Mouse (Mus musculus) CH12.LX (cell line): ENCODE data around the gene Smoc1. TPM values are rescaled to one million over a fixed set of nuclear protein-coding genes. Genes with fewer than 3 reads are reported as not detected.

ENCODE experiments used
- DNase-seq: peaks from one replicate; pipeline ENCODE4 v3.0.0-alpha.2; 2013; ENCODE audit errors: extremely low read depth
- H3K27ac ChIP-seq: 2 replicates; pipeline ENCODE4 v1.5.1; 2012; ENCODE audit warnings: low read depth, mild to moderate bottlenecking, control low read depth, moderate library complexity; ENCODE audit not compliant: insufficient read depth
- H3K27me3 ChIP-seq: replicated peaks from 2 replicates; pipeline ENCODE3; 2012; ENCODE audit warnings: inconsistent platforms
- H3K36me3 ChIP-seq, 2 experiments: replicated peaks in 1 of 2; 2 replicates each; pipeline versions ENCODE3 to v1.6.1; 2012; ENCODE audit warnings: inconsistent platforms in 1 of 2, low read length in 1 of 2, mild to moderate bottlenecking in 1 of 2, mixed read lengths in 1 of 2, moderate library complexity in 1 of 2; ENCODE audit not compliant: control insufficient read depth in 1 of 2, insufficient read depth in 1 of 2
- H3K4me1 ChIP-seq, 2 experiments: 2 replicates each; pipeline ENCODE4 v1.6.1; 2012; ENCODE audit warnings: inconsistent platforms in 1 of 2, moderate library complexity in 1 of 2; ENCODE audit not compliant: insufficient read depth in 2 of 2, control insufficient read depth in 1 of 2
- H3K4me2 ChIP-seq: 2 replicates; pipeline ENCODE4 v1.6.1; 2012; ENCODE audit warnings: low read depth, mild to moderate bottlenecking, control low read depth; ENCODE audit not compliant: poor library complexity, insufficient read depth, severe bottlenecking
- H3K4me3 ChIP-seq, 3 experiments: fragments of 150-350 bp in 1 of 3; sonication (generic) in 1 of 3; replicated peaks in 1 of 3; 2 replicates each; pipeline versions ENCODE3 to v1.5.1; 2011 to 2012; ENCODE audit warnings: low read depth in 2 of 3, low read length in 2 of 3, mild to moderate bottlenecking in 2 of 3, moderate library complexity in 2 of 3, control low read depth in 1 of 3, improper control_type of control experiment in 1 of 3, inconsistent platforms in 1 of 3, mixed read lengths in 1 of 3; ENCODE audit not compliant: poor library complexity in 1 of 3
- H3K79me2 ChIP-seq: replicated peaks from 2 replicates; pipeline ENCODE4 v1.6.1; 2012; ENCODE audit warnings: mild to moderate bottlenecking, moderate library complexity; ENCODE audit not compliant: control insufficient read depth, poor library complexity, insufficient read depth, severe bottlenecking; ENCODE audit errors: extremely low read depth
- H3K9ac ChIP-seq: 2 replicates; pipeline ENCODE4 v1.6.1; 2012; ENCODE audit warnings: low read depth, mild to moderate bottlenecking, control low read depth, moderate library complexity; ENCODE audit not compliant: insufficient read depth
- H3K9me3 ChIP-seq: replicated peaks from 2 replicates; pipeline ENCODE3; 2012; ENCODE audit warnings: low read length, inconsistent platforms, mixed read lengths
- BHLHE40 ChIP-seq: IDR thresholded peaks from 2 replicates; pipeline ENCODE4 v1.6.1; 2011; ENCODE audit warnings: mild to moderate bottlenecking, low read depth, low read length, improper control_type of control experiment
- CHD1 ChIP-seq: IDR thresholded peaks from 2 replicates; pipeline ENCODE4 v1.6.1; 2012; ENCODE audit warnings: low read depth, low read length, improper control_type of control experiment, inconsistent platforms
- E2F4 ChIP-seq: IDR thresholded peaks from 2 replicates; pipeline ENCODE4 v1.6.1; 2011; ENCODE audit warnings: low read depth, low read length, improper control_type of control experiment; ENCODE audit not compliant: insufficient replicate concordance
- ELF1 ChIP-seq: IDR thresholded peaks from 2 replicates; pipeline ENCODE4 v1.6.1; 2014; ENCODE audit warnings: low read depth, mild to moderate bottlenecking, inconsistent platforms, low read length, improper control_type of control experiment
- EP300 ChIP-seq: IDR thresholded peaks from 2 replicates; pipeline ENCODE4 v1.6.1; 2011; ENCODE audit warnings: low read length, improper control_type of control experiment
- ETS1 ChIP-seq: conservative IDR thresholded peaks from 2 replicates; pipeline ENCODE4 v1.6.1; 2012; ENCODE audit warnings: low read depth, mild to moderate bottlenecking, inconsistent platforms, low read length, improper control_type of control experiment, moderate library complexity
- IRF4 ChIP-seq: IDR thresholded peaks from 2 replicates; pipeline ENCODE4 v1.6.1; 2014; ENCODE audit warnings: low read depth, mild to moderate bottlenecking, inconsistent platforms, low read length, improper control_type of control experiment
- JUN ChIP-seq: IDR thresholded peaks from 2 replicates; pipeline ENCODE4 v1.6.1; 2011; ENCODE audit warnings: low read depth, mild to moderate bottlenecking, low read length, improper control_type of control experiment, moderate library complexity; ENCODE audit not compliant: insufficient read depth
- KAT2A ChIP-seq: IDR thresholded peaks from 2 replicates; pipeline ENCODE4 v1.6.1; 2012; ENCODE audit warnings: low read length, improper control_type of control experiment, inconsistent platforms; ENCODE audit not compliant: insufficient replicate concordance
- MAFK ChIP-seq: IDR thresholded peaks from 2 replicates; pipeline ENCODE4 v1.6.1; 2011; ENCODE audit warnings: low read length, improper control_type of control experiment; ENCODE audit not compliant: insufficient replicate concordance
- MAZ ChIP-seq: IDR thresholded peaks from 2 replicates; pipeline ENCODE4 v1.6.1; 2012; ENCODE audit warnings: low read depth, mild to moderate bottlenecking, inconsistent platforms, low read length, improper control_type of control experiment, moderate library complexity
- NELFE ChIP-seq: IDR thresholded peaks from 2 replicates; pipeline ENCODE4 v1.6.1; 2011; ENCODE audit warnings: low read depth, low read length, improper control_type of control experiment
- POLR2A ChIP-seq: IDR thresholded peaks from 2 replicates; pipeline ENCODE4 v1.6.1; 2011; ENCODE audit warnings: low read depth, mild to moderate bottlenecking, improper control_type of control experiment, low read length
- POLR2AphosphoS2 ChIP-seq: IDR thresholded peaks from 2 replicates; pipeline ENCODE4 v1.6.1; 2011; ENCODE audit warnings: low read depth, low read length, improper control_type of control experiment
- RAD21 ChIP-seq: IDR thresholded peaks from 2 replicates; pipeline ENCODE4 v1.6.1; 2011; ENCODE audit warnings: low read depth, mild to moderate bottlenecking, low read length, improper control_type of control experiment, moderate library complexity
- RCOR1 ChIP-seq: conservative IDR thresholded peaks from 2 replicates; pipeline ENCODE4 v1.6.1; 2012; ENCODE audit warnings: low read depth, mild to moderate bottlenecking, inconsistent platforms, low read length, improper control_type of control experiment
- SIN3A ChIP-seq: IDR thresholded peaks from 2 replicates; pipeline ENCODE4 v1.6.1; 2012; ENCODE audit warnings: low read length, improper control_type of control experiment, inconsistent platforms
- UBTF ChIP-seq: IDR thresholded peaks from 2 replicates; pipeline ENCODE4 v1.6.1; 2012; ENCODE audit warnings: low read depth, mild to moderate bottlenecking, inconsistent platforms, low read length, improper control_type of control experiment, moderate library complexity
- ZKSCAN1 ChIP-seq: IDR thresholded peaks from 2 replicates; pipeline ENCODE4 v1.6.1; 2012; ENCODE audit warnings: low read depth, inconsistent platforms, low read length, improper control_type of control experiment, borderline replicate concordance
- dilution Hi-C: fragments of 300-500 bp; cut with MboI; formaldehyde crosslinking; loops from 2 replicates; pipeline ENCODE4 v1.14.3; 2020; ENCODE audit warnings: low sequenced_read_pairs; ENCODE audit not compliant: extremely low pct_unique_long_range_greater_than_20kb, extremely low pct_ligation_motif_present
- in situ Hi-C: fragments of 300-500 bp; cut with MboI; formaldehyde crosslinking; loops from 3 replicates; pipeline ENCODE4 v1.14.3; 2019; ENCODE audit warnings: low sequenced_read_pairs, low pct_ligation_motif_present, low pct_unique_long_range_greater_than_20kb, mixed read lengths
- polyA plus RNA-seq: library from polyadenylated mRNA; unstranded; fragments of >175 nt; gene quantifications from 2 replicates; pipeline ENCODE4 v1.2.1, GENCODE M21; 2012; ENCODE audit warnings: low read depth; ENCODE audit not compliant: insufficient read length
- total RNA-seq, 2 experiments: library from RNA; depleted of rRNA; stranded (reverse); fragments of 300-350 nt in 1 of 2; fragments of >200 nt in 1 of 2; gene quantifications; 2 replicates each; pipeline ENCODE4 v1.2.3; 2012 to 2014

The Smoc1 gene
- total and polyA plus RNA-seq, 3 experiments, result 11.0 to 23.0 (median 11.6) TPM

DNA sequence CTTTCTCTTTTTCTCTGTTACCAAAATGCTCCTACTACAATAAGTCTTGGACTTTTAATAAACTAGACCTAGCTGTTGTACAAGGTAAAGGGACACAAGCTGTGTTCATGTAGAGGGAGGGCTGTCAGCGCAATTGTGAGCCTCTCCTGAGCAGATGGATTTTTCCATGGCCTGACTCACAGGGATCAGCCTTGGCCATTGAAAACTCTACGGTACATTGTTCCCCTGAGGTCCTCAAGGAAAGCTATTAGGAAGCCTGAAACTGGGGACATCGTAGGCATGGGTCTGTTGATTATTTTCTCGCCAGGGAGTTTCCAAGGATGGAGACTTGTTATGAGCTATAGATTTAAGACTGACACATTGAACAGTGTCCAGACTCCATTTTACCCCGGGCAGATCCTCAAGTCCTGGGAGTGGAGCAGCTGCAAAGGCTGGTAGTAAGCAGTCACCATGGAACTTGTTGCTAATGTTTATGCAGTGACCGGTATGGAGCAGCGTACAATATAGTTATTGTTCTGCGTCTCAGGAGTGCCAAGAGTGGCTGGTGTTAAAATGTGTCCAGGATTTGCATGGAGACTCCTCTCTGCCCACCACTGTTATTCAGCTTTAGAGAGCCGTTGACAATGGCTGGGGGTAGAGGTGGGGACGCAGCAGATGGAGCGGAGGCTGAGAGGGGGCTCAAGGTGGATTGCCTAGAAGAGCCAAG lies 28.5 kb downstream of the Smoc1 start (continued):
- TF ChIP-seq RAD21, result no peak

DNA sequence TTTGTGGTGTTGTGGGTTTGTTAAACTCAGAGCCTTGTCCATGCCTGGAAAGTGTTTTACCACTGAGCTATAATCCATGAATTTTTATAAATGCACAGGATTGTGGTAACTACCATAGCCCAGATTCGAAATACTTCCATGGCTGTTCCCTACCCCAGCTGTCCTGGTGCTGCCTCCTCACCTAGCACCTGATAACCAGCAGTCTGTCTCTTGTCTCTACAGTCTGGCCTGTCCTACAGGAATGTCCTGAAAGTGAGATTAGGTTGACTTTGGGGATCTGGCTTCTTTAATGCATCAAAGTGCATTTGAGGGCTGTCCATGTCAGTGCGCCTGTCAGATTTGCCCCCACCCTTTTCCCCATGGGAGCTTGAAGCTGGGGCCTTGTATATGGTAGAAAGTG lies 29.2 kb downstream of the Smoc1 start:
- H3K4me1 ChIP-seq, result peaks cover 2 to 21% of the 10 kb centered on the region in 2 experiments; a peak in 3 of 4 replicates
- dilution Hi-C loops (no loop called here), in situ Hi-C loops (no loop called here)
- DNase-seq, result no peak
- no peak overlapping the region for H3K9ac ChIP-seq
- H3K79me2 ChIP-seq, result 0 out of 2 replicates have a peak, but pooled peaks cover 2% of the 10 kb centered on the region
- no peak overlapping the region for H3K4me3 ChIP-seq
- H3K9me3 ChIP-seq, result no peaks in the 10 kb centered on the region
- H3K4me2 ChIP-seq, result no peak overlapping the region
- H3K36me3 ChIP-seq, result peaks cover 3 to 32% of the 10 kb centered on the region in 2 experiments
- TF ChIP-seq MAZ (no peak), NELFE (no peak), POLR2AphosphoS2 (no peak)
- H3K27me3 ChIP-seq, result no peaks in the 10 kb centered on the region
- H3K27ac ChIP-seq, result no peak overlapping the region

DNA sequence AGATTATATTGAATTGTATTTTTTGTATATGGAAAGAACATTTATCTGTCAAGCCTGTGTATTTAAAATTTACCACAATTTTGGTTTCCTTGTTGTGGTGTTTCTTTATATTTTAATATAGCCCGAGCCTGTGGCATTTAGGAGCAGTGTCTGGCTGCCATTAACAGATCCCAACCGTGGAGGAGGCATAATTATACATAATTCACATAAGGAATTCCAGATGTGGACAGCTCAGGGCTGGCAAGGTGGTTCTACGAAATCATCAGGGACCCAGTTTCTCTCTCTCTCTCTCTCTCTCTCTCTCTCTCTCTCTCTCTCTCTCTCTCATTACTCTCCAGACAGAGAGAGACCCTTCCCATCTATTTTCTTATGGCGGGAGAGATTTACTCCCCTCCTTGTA lies 31.0 kb downstream of the Smoc1 start:
- no peak overlapping the region for H3K4me2 ChIP-seq
- H3K79me2 ChIP-seq, result 0 out of 2 replicates have a peak, but pooled peaks cover 2% of the 10 kb centered on the region
- in situ Hi-C loops (no loop called here), dilution Hi-C loops (no loop called here)
- DNase-seq, result no peak
- H3K4me3 ChIP-seq, result no peak overlapping the region
- H3K9ac ChIP-seq, result no peak overlapping the region
- no peaks in the 10 kb centered on the region for H3K9me3 ChIP-seq
- H3K27ac ChIP-seq, result no peak overlapping the region
- TF ChIP-seq EP300 (no peak), CHD1 (no peak), IRF4 (no peak), RAD21 (no peak), ZKSCAN1 (no peak)
- peaks cover 0 to 7% of the 10 kb centered on the region in 2 experiments; a peak in 2 of 4 replicates for H3K4me1 ChIP-seq
- no peaks in the 10 kb centered on the region for H3K27me3 ChIP-seq
- H3K36me3 ChIP-seq, result peaks cover 3 to 39% of the 10 kb centered on the region in 2 experiments

DNA sequence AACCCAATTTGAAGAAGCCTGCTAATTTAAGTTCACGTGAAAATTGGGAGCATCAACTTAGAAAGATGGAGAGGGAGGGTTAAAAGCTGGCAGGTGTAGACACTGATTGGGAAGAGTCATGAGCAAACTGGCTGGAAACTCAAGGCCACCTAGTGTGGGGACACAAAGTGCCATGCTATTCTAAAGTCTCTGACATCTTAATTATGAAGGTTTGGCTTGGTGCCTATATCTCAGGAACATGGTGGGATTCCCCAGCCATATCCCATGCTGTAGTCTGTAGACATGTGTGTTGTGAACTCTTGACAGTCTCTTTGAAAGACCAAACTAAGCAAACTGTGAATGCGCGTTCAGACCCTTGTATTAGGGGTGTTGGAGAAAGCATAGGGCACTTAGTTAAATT lies 32.0 kb downstream of the Smoc1 start:
- Histone ChIP-seq H3K79me2 (0 out of 2 replicates have a peak, but pooled peaks cover 2% of the 10 kb centered on the region), H3K27me3 (no peaks in the 10 kb centered on the region), H3K36me3 (peaks cover 0 to 39% of the 10 kb centered on the region in 2 experiments), H3K4me1 (peaks cover 0 to 12% of the 10 kb centered on the region in 2 experiments; a peak in 2 of 4 replicates), H3K4me2 (no peak overlapping the region), H3K9ac (no peak overlapping the region), H3K9me3 (no peaks in the 10 kb centered on the region), H3K4me3 (no peak overlapping the region), H3K27ac (no peak overlapping the region)
- DNase-seq, result no peak
- in situ Hi-C loops, result no loop called here
- dilution Hi-C loops, result no loop called here
- TF ChIP-seq RCOR1, result no peak
- TF ChIP-seq ETS1, result no peak
- TF ChIP-seq BHLHE40, result no peak
- TF ChIP-seq POLR2AphosphoS2, result no peak
- no peak for TF ChIP-seq ZKSCAN1
- TF ChIP-seq RAD21, result no peak
- no peak for TF ChIP-seq KAT2A
- no peak for TF ChIP-seq POLR2A
- no peak for TF ChIP-seq JUN
- TF ChIP-seq ELF1, result no peak
- no peak for TF ChIP-seq E2F4
- no peak for TF ChIP-seq UBTF
- no peak for TF ChIP-seq MAFK
- no peak for TF ChIP-seq SIN3A
